Mouse (Mus musculus) kidney, embryonic 14.5 days (tissue): ENCODE results near the gene Utp3. TPM values are rescaled to one million over a fixed set of nuclear protein-coding genes. Genes with fewer than 3 reads are reported as not detected.

Experiments
- ATAC-seq: fragments of 200-750 bp; cut with Nextera tagmentation; 2 replicates; pipeline ENCODE4 v1.8.0; 2017; ENCODE audit warnings: moderate number of reproducible peaks, mild to moderate bottlenecking, moderate TSS enrichment, moderate library complexity; ENCODE audit not compliant: low FRiP score, low TSS enrichment
- H3K27ac ChIP-seq: fragments of 300-500 bp; sonication (generic); 2 replicates; pipeline ENCODE4 v1.5.1; 2014; ENCODE audit warnings: low read depth, mild to moderate bottlenecking, low read length, moderate library complexity, mixed read lengths
- H3K27me3 ChIP-seq: fragments of 300-500 bp; sonication (generic); 2 replicates; pipeline ENCODE4 v1.6.1; 2014; ENCODE audit warnings: mild to moderate bottlenecking, low read length; ENCODE audit not compliant: control insufficient read depth, insufficient read depth
- H3K36me3 ChIP-seq: fragments of 300-500 bp; sonication (generic); 2 replicates; pipeline ENCODE4 v1.6.1; 2014; ENCODE audit warnings: low read length, mixed read lengths; ENCODE audit not compliant: control insufficient read depth, insufficient read depth
- H3K4me1 ChIP-seq: fragments of 300-500 bp; sonication (generic); 2 replicates; pipeline ENCODE4 v1.6.1; 2014; ENCODE audit warnings: low read length, mixed read lengths; ENCODE audit not compliant: control insufficient read depth, insufficient read depth
- H3K4me2 ChIP-seq: fragments of 300-500 bp; sonication (generic); replicated peaks from 2 replicates; pipeline ENCODE4 v1.6.1; 2014; ENCODE audit warnings: low read depth, mild to moderate bottlenecking, low read length
- H3K4me3 ChIP-seq: fragments of 300-500 bp; sonication (generic); 2 replicates; pipeline ENCODE4 v1.5.1; 2014; ENCODE audit warnings: mild to moderate bottlenecking, low read length
- H3K9ac ChIP-seq: fragments of 300-500 bp; sonication (generic); 2 replicates; pipeline ENCODE4 v1.6.1; 2014; ENCODE audit warnings: low read depth, mild to moderate bottlenecking, low read length, moderate library complexity
- H3K9me3 ChIP-seq: fragments of 300-500 bp; sonication (generic); 2 replicates; pipeline ENCODE4 v1.6.1; 2016; ENCODE audit warnings: low read length; ENCODE audit not compliant: control insufficient read depth
- WGBS: fragments of 180-500 bp; shearing (Covaris S2); extraction: QIAGEN DNeasy Blood & Tissue Kit; methylation state at CpG from one replicate; pipeline ENCODE4 v1.1.7; 2014; 5-methylcytosine and 5-hydroxymethylcytosine counted together
- polyA plus RNA-seq: library from polyadenylated mRNA; unstranded; fragments of >200 nt; fragmentation: Nextera tagmentation; extraction: Ambion mirVana; gene quantifications from 2 replicates; pipeline ENCODE4 v1.2.1, GENCODE M21; 2014

The Utp3 gene
- polyA plus RNA-seq, 1 experiment from 2014 or later = 73.4 TPM

DNA sequence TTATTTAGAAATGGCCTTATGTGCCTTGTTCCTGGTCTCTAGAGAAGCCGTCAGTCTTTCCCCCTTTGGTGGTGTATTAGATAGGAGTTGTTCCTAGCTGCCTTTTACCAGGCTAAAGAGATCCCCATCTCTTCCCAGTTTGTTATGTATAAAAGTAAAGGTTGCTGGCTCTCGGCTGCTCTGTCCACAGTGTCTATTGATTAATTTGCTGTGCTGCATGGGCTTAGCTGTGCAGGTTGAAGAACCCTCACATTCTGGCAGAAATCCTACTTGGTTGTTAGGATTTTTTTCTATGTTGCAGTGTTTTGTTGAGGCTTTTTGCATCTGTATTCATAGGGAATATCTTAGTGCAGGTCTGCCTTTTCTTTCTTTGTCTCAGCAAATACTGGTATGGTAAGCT, 47.8 kb downstream of the Utp3 start:
- no peak overlapping the region for H3K27ac ChIP-seq
- ATAC-seq = no peak
- H3K4me3 ChIP-seq = no peak overlapping the region
- H3K4me1 ChIP-seq = 0 out of 2 replicates have a peak, but pooled peaks cover 7% of the 10 kb centered on the region
- H3K4me2 ChIP-seq = no peak overlapping the region
- no peak overlapping the region for H3K9ac ChIP-seq
- H3K36me3 ChIP-seq = no peaks in the 10 kb centered on the region
- 64% methylated on average over 2 of the region's 2 CpGs for WGBS
- no peaks in the 10 kb centered on the region for H3K9me3 ChIP-seq
- no peaks in the 10 kb centered on the region for H3K27me3 ChIP-seq

- H3K9me3 ChIP-seq = no peaks in the 10 kb centered on the region
- H3K4me2 ChIP-seq = no peak overlapping the region
- 0 out of 2 replicates have a peak, but pooled peaks cover 7% of the 10 kb centered on the region for H3K4me1 ChIP-seq
- no peak overlapping the region for H3K27ac ChIP-seq
- no peak overlapping the region for H3K4me3 ChIP-seq
- 43% methylated on average over 3 of the region's 3 CpGs for WGBS
- no peak overlapping the region for H3K9ac ChIP-seq
- ATAC-seq = peak; percentile 70; the same call in 1 of the 2 replicates
- no peaks in the 10 kb centered on the region for H3K36me3 ChIP-seq
- H3K27me3 ChIP-seq = no peaks in the 10 kb centered on the region
Observed at GRCm38 (mm10) chr5:88602713-88603112, 48.5 kb downstream of the Utp3 start.

GRCm38 (mm10) chr5:88604046-88604445, 49.8 kb downstream of the Utp3 start:
- no peaks in the 10 kb centered on the region for H3K36me3 ChIP-seq
- no peak overlapping the region for H3K27ac ChIP-seq
- no peaks in the 10 kb centered on the region for H3K27me3 ChIP-seq
- no peak overlapping the region for H3K4me2 ChIP-seq
- H3K9me3 ChIP-seq = no peaks in the 10 kb centered on the region
- H3K4me1 ChIP-seq = 0 out of 2 replicates have a peak, but pooled peaks cover 7% of the 10 kb centered on the region
- no peak overlapping the region for H3K4me3 ChIP-seq
- ATAC-seq = no peak
- WGBS = 94% methylated on average over 3 of the region's 3 CpGs
- no peak overlapping the region for H3K9ac ChIP-seq

DNA sequence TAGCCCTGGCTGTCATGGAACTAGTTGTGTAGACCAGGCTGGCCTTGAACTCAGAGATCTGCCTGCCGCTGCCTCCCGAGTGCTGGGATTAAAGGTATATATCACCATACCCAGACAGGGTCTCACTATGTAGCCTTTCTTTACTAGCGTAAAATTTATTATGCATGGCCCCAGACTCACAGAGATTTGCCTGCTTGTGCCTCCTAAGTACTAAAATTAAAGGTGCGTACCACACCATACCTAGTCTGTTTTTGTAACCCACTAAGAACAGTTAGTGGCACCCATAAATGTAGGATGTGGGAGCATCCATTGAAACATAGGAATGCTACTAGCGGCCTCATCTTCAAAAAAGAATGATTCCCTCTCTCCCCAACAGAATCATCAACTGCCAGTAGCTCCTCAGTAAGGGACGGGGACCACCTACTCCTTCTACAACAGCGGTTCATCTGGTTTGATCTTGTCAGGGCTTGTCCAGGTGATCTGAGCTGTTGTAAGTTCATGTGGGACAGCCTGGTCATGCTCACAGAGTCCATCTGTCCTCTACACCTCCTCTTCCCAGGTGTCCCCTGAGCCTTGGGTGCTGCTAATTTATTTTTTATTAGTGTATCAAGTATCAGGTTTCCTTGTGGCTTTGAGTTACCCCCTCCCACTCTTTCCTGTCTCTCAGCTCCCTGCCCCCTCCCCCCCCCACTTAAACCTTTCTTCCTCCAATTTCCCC, 50.5 kb downstream of the Utp3 start:
- H3K4me2 ChIP-seq = no peak overlapping the region
- no peak overlapping the region for H3K4me3 ChIP-seq
- no peaks in the 10 kb centered on the region for H3K9me3 ChIP-seq
- H3K36me3 ChIP-seq = no peaks in the 10 kb centered on the region
- no peak overlapping the region for H3K9ac ChIP-seq
- WGBS = 70% methylated on average over 7 of the region's 7 CpGs
- no peak overlapping the region for H3K27ac ChIP-seq
- ATAC-seq = peak; percentile 89
- 0 out of 2 replicates have a peak, but pooled peaks cover 7% of the 10 kb centered on the region for H3K4me1 ChIP-seq
- no peaks in the 10 kb centered on the region for H3K27me3 ChIP-seq

Other genes starting within 250 kb of the Utp3 start
- not detected in 2 replicates for gene Prol1, start 237.2 kb upstream of the Utp3 start, polyA plus RNA-seq
- gene Amtn, start 178.4 kb upstream of the Utp3 start, polyA plus RNA-seq = not detected in 2 replicates
- not detected in 2 replicates for gene Ambn, start 98.5 kb upstream of the Utp3 start, polyA plus RNA-seq
- gene Enam, start 66.5 kb upstream of the Utp3 start, polyA plus RNA-seq = not detected in 2 replicates
- gene Jchain, start 26.6 kb upstream of the Utp3 start, polyA plus RNA-seq = 0.91 TPM in 1 of 2 replicates, not detected in the other
- 11.1 and 17.7 TPM in 2 replicates for gene Rufy3, start 10.6 kb downstream of the Utp3 start, polyA plus RNA-seq
- 59.6 and 78.4 TPM in 2 replicates for gene Grsf1, start 121.7 kb downstream of the Utp3 start, polyA plus RNA-seq
- 10.9 and 18.0 TPM in 2 replicates for gene Mob1b, start 166.4 kb downstream of the Utp3 start, polyA plus RNA-seq
- 36.3 and 58.9 TPM in 2 replicates for gene Dck, start 210.5 kb downstream of the Utp3 start, polyA plus RNA-seq